Mouse (Mus musculus) CH12.LX (cell line): Measurements from ENCODE around the gene Mtfr1l. TPM values are rescaled to one million over a fixed set of nuclear protein-coding genes. Genes with fewer than 3 reads are reported as not detected.

ENCODE experiments used
- DNase-seq: peaks from one replicate; pipeline ENCODE4 v3.0.0-alpha.2; 2013; ENCODE audit errors: extremely low read depth
- H3K27ac ChIP-seq: 2 replicates; pipeline ENCODE4 v1.5.1; 2012; ENCODE audit warnings: low read depth, mild to moderate bottlenecking, control low read depth, moderate library complexity; ENCODE audit not compliant: insufficient read depth
- H3K27me3 ChIP-seq: replicated peaks from 2 replicates; pipeline ENCODE3; 2012; ENCODE audit warnings: inconsistent platforms
- H3K36me3 ChIP-seq, 2 experiments: replicated peaks in 1 of 2; 2 replicates each; pipeline versions ENCODE3 to v1.6.1; 2012; ENCODE audit warnings: inconsistent platforms in 1 of 2, low read length in 1 of 2, mild to moderate bottlenecking in 1 of 2, mixed read lengths in 1 of 2, moderate library complexity in 1 of 2; ENCODE audit not compliant: control insufficient read depth in 1 of 2, insufficient read depth in 1 of 2
- H3K4me1 ChIP-seq, 2 experiments: 2 replicates each; pipeline ENCODE4 v1.6.1; 2012; ENCODE audit warnings: inconsistent platforms in 1 of 2, moderate library complexity in 1 of 2; ENCODE audit not compliant: insufficient read depth in 2 of 2, control insufficient read depth in 1 of 2
- H3K4me2 ChIP-seq: 2 replicates; pipeline ENCODE4 v1.6.1; 2012; ENCODE audit warnings: low read depth, mild to moderate bottlenecking, control low read depth; ENCODE audit not compliant: poor library complexity, insufficient read depth, severe bottlenecking
- H3K4me3 ChIP-seq, 3 experiments: fragments of 150-350 bp in 1 of 3; sonication (generic) in 1 of 3; replicated peaks in 1 of 3; 2 replicates each; pipeline versions ENCODE3 to v1.5.1; 2011 to 2012; ENCODE audit warnings: low read depth in 2 of 3, low read length in 2 of 3, mild to moderate bottlenecking in 2 of 3, moderate library complexity in 2 of 3, control low read depth in 1 of 3, improper control_type of control experiment in 1 of 3, inconsistent platforms in 1 of 3, mixed read lengths in 1 of 3; ENCODE audit not compliant: poor library complexity in 1 of 3
- H3K79me2 ChIP-seq: replicated peaks from 2 replicates; pipeline ENCODE4 v1.6.1; 2012; ENCODE audit warnings: mild to moderate bottlenecking, moderate library complexity; ENCODE audit not compliant: control insufficient read depth, poor library complexity, insufficient read depth, severe bottlenecking; ENCODE audit errors: extremely low read depth
- H3K9ac ChIP-seq: 2 replicates; pipeline ENCODE4 v1.6.1; 2012; ENCODE audit warnings: low read depth, mild to moderate bottlenecking, control low read depth, moderate library complexity; ENCODE audit not compliant: insufficient read depth
- H3K9me3 ChIP-seq: replicated peaks from 2 replicates; pipeline ENCODE3; 2012; ENCODE audit warnings: low read length, inconsistent platforms, mixed read lengths
- CTCF ChIP-seq, 2 experiments: IDR thresholded peaks in 1 of 2; conservative IDR thresholded peaks in 1 of 2; 2 replicates each; pipeline ENCODE4 v1.5.1; 2011 to 2012; ENCODE audit warnings: low read depth in 2 of 2, low read length in 2 of 2, improper control_type of control experiment in 1 of 2, inconsistent platforms in 1 of 2, mild to moderate bottlenecking in 1 of 2, moderate library complexity in 1 of 2
- E2F4 ChIP-seq: IDR thresholded peaks from 2 replicates; pipeline ENCODE4 v1.6.1; 2011; ENCODE audit warnings: low read depth, low read length, improper control_type of control experiment; ENCODE audit not compliant: insufficient replicate concordance
- EP300 ChIP-seq: IDR thresholded peaks from 2 replicates; pipeline ENCODE4 v1.6.1; 2011; ENCODE audit warnings: low read length, improper control_type of control experiment
- ETS1 ChIP-seq: conservative IDR thresholded peaks from 2 replicates; pipeline ENCODE4 v1.6.1; 2012; ENCODE audit warnings: low read depth, mild to moderate bottlenecking, inconsistent platforms, low read length, improper control_type of control experiment, moderate library complexity
- GABPA ChIP-seq: IDR thresholded peaks from 2 replicates; pipeline ENCODE4 v1.6.1; 2012; ENCODE audit warnings: low read depth, low read length, improper control_type of control experiment, inconsistent platforms; ENCODE audit not compliant: insufficient replicate concordance
- IRF4 ChIP-seq: IDR thresholded peaks from 2 replicates; pipeline ENCODE4 v1.6.1; 2014; ENCODE audit warnings: low read depth, mild to moderate bottlenecking, inconsistent platforms, low read length, improper control_type of control experiment
- JUN ChIP-seq: IDR thresholded peaks from 2 replicates; pipeline ENCODE4 v1.6.1; 2011; ENCODE audit warnings: low read depth, mild to moderate bottlenecking, low read length, improper control_type of control experiment, moderate library complexity; ENCODE audit not compliant: insufficient read depth
- MAFK ChIP-seq: IDR thresholded peaks from 2 replicates; pipeline ENCODE4 v1.6.1; 2011; ENCODE audit warnings: low read length, improper control_type of control experiment; ENCODE audit not compliant: insufficient replicate concordance
- MAZ ChIP-seq: IDR thresholded peaks from 2 replicates; pipeline ENCODE4 v1.6.1; 2012; ENCODE audit warnings: low read depth, mild to moderate bottlenecking, inconsistent platforms, low read length, improper control_type of control experiment, moderate library complexity
- MXI1 ChIP-seq: IDR thresholded peaks from 2 replicates; pipeline ENCODE4 v1.6.1; 2011; ENCODE audit warnings: mild to moderate bottlenecking, low read depth, low read length, improper control_type of control experiment
- PAX5 ChIP-seq: IDR thresholded peaks from 2 replicates; pipeline ENCODE4 v1.6.1; 2012; ENCODE audit warnings: low read length, inconsistent platforms, mixed read lengths
- POLR2A ChIP-seq: IDR thresholded peaks from 2 replicates; pipeline ENCODE4 v1.6.1; 2011; ENCODE audit warnings: low read depth, mild to moderate bottlenecking, improper control_type of control experiment, low read length
- POLR2AphosphoS2 ChIP-seq: IDR thresholded peaks from 2 replicates; pipeline ENCODE4 v1.6.1; 2011; ENCODE audit warnings: low read depth, low read length, improper control_type of control experiment
- SIN3A ChIP-seq: IDR thresholded peaks from 2 replicates; pipeline ENCODE4 v1.6.1; 2012; ENCODE audit warnings: low read length, improper control_type of control experiment, inconsistent platforms
- SMC3 ChIP-seq: IDR thresholded peaks from 2 replicates; pipeline ENCODE4 v1.6.1; 2011; ENCODE audit warnings: low read depth, low read length, improper control_type of control experiment
- TBP ChIP-seq: conservative IDR thresholded peaks from 2 replicates; pipeline ENCODE4 v1.6.1; 2011; ENCODE audit warnings: low read depth, low read length, improper control_type of control experiment
- TCF12 ChIP-seq: IDR thresholded peaks from 2 replicates; pipeline ENCODE4 v1.6.1; 2014; ENCODE audit warnings: low read depth, mild to moderate bottlenecking, inconsistent platforms, low read length, improper control_type of control experiment
- UBTF ChIP-seq: IDR thresholded peaks from 2 replicates; pipeline ENCODE4 v1.6.1; 2012; ENCODE audit warnings: low read depth, mild to moderate bottlenecking, inconsistent platforms, low read length, improper control_type of control experiment, moderate library complexity
- USF1 ChIP-seq: IDR thresholded peaks from 2 replicates; pipeline ENCODE4 v1.6.1; 2014; ENCODE audit warnings: low read depth, mild to moderate bottlenecking, inconsistent platforms, low read length, improper control_type of control experiment
- ZMIZ1 ChIP-seq: IDR thresholded peaks from 2 replicates; pipeline ENCODE4 v1.6.1; 2012; ENCODE audit warnings: low read depth, mild to moderate bottlenecking, inconsistent platforms, low read length, improper control_type of control experiment
- ZNF384 ChIP-seq: IDR thresholded peaks from 2 replicates; pipeline ENCODE4 v1.6.1; 2012; ENCODE audit warnings: low read depth, low read length, improper control_type of control experiment, inconsistent platforms
- dilution Hi-C: fragments of 300-500 bp; cut with MboI; formaldehyde crosslinking; loops from 2 replicates; pipeline ENCODE4 v1.14.3; 2020; ENCODE audit warnings: low sequenced_read_pairs; ENCODE audit not compliant: extremely low pct_unique_long_range_greater_than_20kb, extremely low pct_ligation_motif_present
- in situ Hi-C: fragments of 300-500 bp; cut with MboI; formaldehyde crosslinking; loops from 3 replicates; pipeline ENCODE4 v1.14.3; 2019; ENCODE audit warnings: low sequenced_read_pairs, low pct_ligation_motif_present, low pct_unique_long_range_greater_than_20kb, mixed read lengths
- polyA plus RNA-seq: library from polyadenylated mRNA; unstranded; fragments of >175 nt; gene quantifications from 2 replicates; pipeline ENCODE4 v1.2.1, GENCODE M21; 2012; ENCODE audit warnings: low read depth; ENCODE audit not compliant: insufficient read length
- total RNA-seq, 2 experiments: library from RNA; depleted of rRNA; stranded (reverse); fragments of 300-350 nt in 1 of 2; fragments of >200 nt in 1 of 2; gene quantifications; 2 replicates each; pipeline ENCODE4 v1.2.3; 2012 to 2014

Gene Mtfr1l
- total and polyA plus RNA-seq, 3 experiments = 16.2 to 36.5 (median 34.0) TPM

DNA sequence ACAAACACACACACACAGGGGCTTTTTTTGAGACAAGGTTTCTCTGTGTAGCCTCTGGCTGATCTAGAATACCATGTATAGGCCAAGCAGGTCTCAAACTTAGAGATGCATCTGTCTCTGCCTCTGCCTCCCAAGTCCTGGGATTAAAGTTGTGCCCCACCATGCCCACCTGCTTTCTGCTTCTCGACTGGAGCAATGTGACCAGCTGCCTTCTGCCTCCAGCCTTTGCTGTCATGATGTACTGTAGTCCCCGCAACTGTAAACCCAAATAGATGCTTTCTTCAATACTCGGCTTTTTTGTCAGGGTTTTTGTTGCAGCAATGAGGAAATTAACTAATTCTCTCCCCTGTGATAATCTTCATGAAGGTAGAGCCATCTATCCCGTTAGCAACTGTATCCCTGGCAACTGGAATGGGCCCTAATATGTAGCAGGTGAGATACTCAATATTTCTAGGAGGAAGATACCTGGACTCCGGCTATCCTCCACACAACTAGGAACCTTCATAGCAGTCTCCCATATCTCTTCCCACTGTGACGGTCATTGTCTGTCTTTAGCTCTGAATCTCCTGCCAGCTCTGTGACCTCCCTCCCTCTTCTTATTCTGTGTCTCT, 52.0 kb downstream of the Mtfr1l start:
- no peak for TF ChIP-seq POLR2A
- TF ChIP-seq UBTF = no peak
- TF ChIP-seq TCF12 = no peak
- TF ChIP-seq USF1 = no peak
- no peak for TF ChIP-seq GABPA
- no peak for TF ChIP-seq CTCF (conservative IDR thresholded peaks at IDR 0.05 in 1 of 2, IDR thresholded peaks at IDR 0.05 in 1 of 2; ENCODE audit: low read depth in 2 of 2, low read length in 2 of 2)
- TF ChIP-seq SMC3 = no peak
- no peak for TF ChIP-seq TBP
- no peak for TF ChIP-seq MAZ
- TF ChIP-seq PAX5 = no peak
- peaks cover 51% of the 10 kb centered on the region for H3K27me3 ChIP-seq
- DNase-seq = no peak
- no peak overlapping the region for H3K27ac ChIP-seq
- dilution Hi-C loops = no loop called here
- no peaks in the 10 kb centered on the region for H3K36me3 ChIP-seq
- peaks cover 6 to 14% of the 10 kb centered on the region in 2 experiments; a peak in 3 of 4 replicates for H3K4me1 ChIP-seq
- no peaks in the 10 kb centered on the region for H3K9me3 ChIP-seq
- no peak overlapping the region for H3K4me3 ChIP-seq
- no peak overlapping the region for H3K4me2 ChIP-seq
- no peak overlapping the region for H3K9ac ChIP-seq
- no peaks in the 10 kb centered on the region for H3K79me2 ChIP-seq
- in situ Hi-C loops = loop anchor here (25.0 kb wide), 1 partner anchor 221 kb away; the partner anchor contains the start of gene Grrp1

DNA sequence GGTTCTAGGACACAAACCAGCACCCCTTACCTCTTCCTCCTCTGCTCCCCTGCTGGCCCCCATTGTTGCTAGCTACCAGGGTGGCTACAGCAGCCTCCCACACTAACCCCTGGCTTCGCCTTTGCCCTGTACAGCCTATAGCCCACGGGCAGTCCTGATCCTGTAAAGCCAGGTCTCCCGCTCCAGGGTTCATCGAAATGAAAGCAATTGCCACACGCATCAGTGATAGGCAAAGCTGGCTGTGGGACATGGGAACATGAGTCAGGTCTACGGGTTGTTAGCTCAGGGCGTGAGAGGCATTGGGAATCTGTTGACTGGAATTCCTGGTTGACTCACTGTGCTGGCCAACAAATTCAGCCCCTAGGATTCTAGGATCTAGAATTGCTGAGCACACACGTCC, 52.7 kb downstream of the Mtfr1l start:
- dilution Hi-C loops (no loop called here), in situ Hi-C loops (loop anchor here (25.0 kb wide), 1 partner anchor 220 kb away; the partner anchor contains the start of gene Grrp1)

DNA sequence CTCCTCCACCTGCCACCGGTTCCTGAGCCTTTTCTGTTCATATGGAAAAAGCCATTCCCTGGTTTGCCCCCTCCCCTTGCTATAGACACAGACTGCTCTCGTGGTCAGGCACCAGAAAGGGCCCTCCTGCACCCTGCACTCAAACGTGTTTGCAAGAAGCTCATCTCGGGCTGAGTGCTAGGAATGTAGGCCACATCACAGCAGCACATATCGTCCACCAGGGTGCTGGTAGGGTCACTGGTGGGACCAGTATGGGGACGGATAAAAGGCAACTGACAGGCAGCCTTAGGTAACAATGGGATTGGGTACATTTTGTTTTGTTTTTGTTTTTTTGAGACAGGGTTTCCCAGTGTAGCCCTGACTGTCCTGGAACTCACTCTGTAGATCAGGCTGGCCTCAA, 53.9 kb downstream of the Mtfr1l start:
- no peak overlapping the region for H3K9ac ChIP-seq
- no peaks in the 10 kb centered on the region for H3K79me2 ChIP-seq
- peaks cover 7 to 15% of the 10 kb centered on the region in 2 experiments; a peak in 3 of 4 replicates for H3K4me1 ChIP-seq
- TF ChIP-seq TCF12 (no peak), SIN3A (no peak), POLR2A (no peak), ETS1 (no peak), EP300 (no peak), MAFK (no peak), POLR2AphosphoS2 (no peak)
- H3K27ac ChIP-seq = no peak overlapping the region
- no peak for DNase-seq
- dilution Hi-C loops = no loop called here
- H3K4me3 ChIP-seq = no peak overlapping the region
- no peaks in the 10 kb centered on the region for H3K9me3 ChIP-seq
- H3K36me3 ChIP-seq = no peaks in the 10 kb centered on the region
- peaks cover 47% of the 10 kb centered on the region for H3K27me3 ChIP-seq
- in situ Hi-C loops = loop anchor here (25.0 kb wide), 1 partner anchor 219 kb away; the partner anchor contains the start of gene Grrp1
- H3K4me2 ChIP-seq = no peak overlapping the region

More for the DNA sequence above, 52.7 kb downstream of the Mtfr1l start:
- Histone ChIP-seq H3K27ac (no peak overlapping the region), H3K4me3 (no peak overlapping the region), H3K4me1 (peaks cover 7 to 19% of the 10 kb centered on the region in 2 experiments; a peak in 3 of 4 replicates), H3K36me3 (no peaks in the 10 kb centered on the region), H3K9me3 (no peaks in the 10 kb centered on the region), H3K9ac (no peak overlapping the region), H3K79me2 (no peaks in the 10 kb centered on the region), H3K27me3 (peaks cover 49% of the 10 kb centered on the region), H3K4me2 (no peak overlapping the region)
- TF ChIP-seq TBP (no peak), JUN (no peak), E2F4 (no peak), ZMIZ1 (no peak), ZNF384 (no peak), MAFK (no peak), SMC3 (no peak), TCF12 (no peak), MXI1 (no peak), IRF4 (no peak)
- no peak for DNase-seq
